Mouse (Mus musculus): Measurements from ENCODE around the gene Cox6b1. TPM values are rescaled to one million over a fixed set of nuclear protein-coding genes. Genes with fewer than 3 reads are reported as not detected.

The Cox6b1 gene
- total and polyA plus RNA-seq, 3 experiments: 432 to 776 (median 581) TPM

GRCm38 (mm10) chr7:30608476-30608875, 17.5 kb downstream of the Cox6b1 start:
- Histone ChIP-seq H3K79me2 (replicated peaks; ENCODE audit: control insufficient read depth, extremely low read depth, insufficient read depth, poor library complexity, severe bottlenecking) (peaks cover 3% of the 10 kb centered on the region), H3K9ac (ENCODE audit: insufficient read depth, low read depth) (no peak overlapping the region), H3K4me1 (ENCODE audit: control insufficient read depth in 1 of 2, insufficient read depth in 2 of 2) (peaks cover 18 to 32% of the 10 kb centered on the region in 2 experiments), H3K27ac (ENCODE audit: insufficient read depth, low read depth) (no peak overlapping the region), H3K4me2 (ENCODE audit: insufficient read depth, low read depth, poor library complexity, severe bottlenecking) (no peak overlapping the region), H3K9me3 (replicated peaks; ENCODE audit: low read length) (no peaks in the 10 kb centered on the region), H3K4me3 (replicated peaks in 1 of 3; ENCODE audit: low read depth in 2 of 3, low read length in 2 of 3, poor library complexity in 1 of 3) (no peak overlapping the region), H3K27me3 (replicated peaks) (no peaks in the 10 kb centered on the region), H3K36me3 (replicated peaks in 1 of 2; ENCODE audit: control insufficient read depth in 1 of 2, insufficient read depth in 1 of 2, low read length in 1 of 2) (peaks cover 0 to 20% of the 10 kb centered on the region in 2 experiments)
- TF ChIP-seq EP300 (IDR thresholded peaks at IDR 0.05; ENCODE audit: low read length): no peak
- TF ChIP-seq MAZ (IDR thresholded peaks at IDR 0.05; ENCODE audit: low read depth, low read length): no peak
- no peak for TF ChIP-seq JUN (IDR thresholded peaks at IDR 0.05; ENCODE audit: insufficient read depth, low read depth, low read length)
- TF ChIP-seq MYC (IDR thresholded peaks at IDR 0.05; ENCODE audit: low read depth, low read length): no peak
- TF ChIP-seq CTCF (conservative IDR thresholded peaks at IDR 0.05 in 1 of 2, IDR thresholded peaks at IDR 0.05 in 1 of 2; ENCODE audit: low read depth in 2 of 2, low read length in 2 of 2): no peak
- no peak for TF ChIP-seq E2F4 (IDR thresholded peaks at IDR 0.05; ENCODE audit: insufficient replicate concordance, low read depth, low read length)
- TF ChIP-seq MAX (IDR thresholded peaks at IDR 0.05; ENCODE audit: low read length): no peak
- TF ChIP-seq GABPA (IDR thresholded peaks at IDR 0.05; ENCODE audit: insufficient replicate concordance, low read depth, low read length): no peak
- TF ChIP-seq CHD2 (IDR thresholded peaks at IDR 0.05; ENCODE audit: low read length): no peak
- TF ChIP-seq ZKSCAN1 (IDR thresholded peaks at IDR 0.05; ENCODE audit: borderline replicate concordance, low read depth, low read length): no peak
- no peak for TF ChIP-seq USF2 (conservative IDR thresholded peaks at IDR 0.05; ENCODE audit: low read depth, low read length)
- TF ChIP-seq MXI1 (IDR thresholded peaks at IDR 0.05; ENCODE audit: low read depth, low read length): no peak
- TF ChIP-seq POLR2A (IDR thresholded peaks at IDR 0.05; ENCODE audit: low read depth, low read length): no peak
- no peak for TF ChIP-seq BHLHE40 (IDR thresholded peaks at IDR 0.05; ENCODE audit: low read depth, low read length)
- TF ChIP-seq USF1 (IDR thresholded peaks at IDR 0.05; ENCODE audit: low read depth, low read length): no peak
- dilution Hi-C loops (cut with MboI; ENCODE audit: extremely low pct_ligation_motif_present, extremely low pct_unique_long_range_greater_than_20kb, low sequenced_read_pairs): no loop called here
- DNase-seq (ENCODE audit: extremely low read depth): no peak
- in situ Hi-C loops (cut with MboI; ENCODE audit: low pct_ligation_motif_present, low pct_unique_long_range_greater_than_20kb, low sequenced_read_pairs): loop anchor here (5.0 kb wide), 1 partner anchor 51 kb away; the partner anchor contains the start of gene Lin37

- peaks cover 0 to 26% of the 10 kb centered on the region in 2 experiments for H3K36me3 ChIP-seq (replicated peaks in 1 of 2; ENCODE audit: control insufficient read depth in 1 of 2, insufficient read depth in 1 of 2, low read length in 1 of 2)
- peak; percentile 85 for DNase-seq (ENCODE audit: extremely low read depth)
- H3K9me3 ChIP-seq (replicated peaks; ENCODE audit: low read length): no peaks in the 10 kb centered on the region
- no peaks in the 10 kb centered on the region for H3K27me3 ChIP-seq (replicated peaks)
- no peak overlapping the region for H3K27ac ChIP-seq (ENCODE audit: insufficient read depth, low read depth)
- peaks cover 3% of the 10 kb centered on the region for H3K79me2 ChIP-seq (replicated peaks; ENCODE audit: control insufficient read depth, extremely low read depth, insufficient read depth, poor library complexity, severe bottlenecking)
- H3K4me3 ChIP-seq (replicated peaks in 1 of 3; ENCODE audit: low read depth in 2 of 3, low read length in 2 of 3, poor library complexity in 1 of 3): no peak overlapping the region
- H3K4me2 ChIP-seq (ENCODE audit: insufficient read depth, low read depth, poor library complexity, severe bottlenecking): no peak overlapping the region
- H3K9ac ChIP-seq (ENCODE audit: insufficient read depth, low read depth): no peak overlapping the region
- in situ Hi-C loops (cut with MboI; ENCODE audit: low pct_ligation_motif_present, low pct_unique_long_range_greater_than_20kb, low sequenced_read_pairs): loop anchor here (5.0 kb wide), 1 partner anchor 51 kb away; the partner anchor contains the start of gene Lin37
- dilution Hi-C loops (cut with MboI; ENCODE audit: extremely low pct_ligation_motif_present, extremely low pct_unique_long_range_greater_than_20kb, low sequenced_read_pairs): no loop called here
- H3K4me1 ChIP-seq (ENCODE audit: control insufficient read depth in 1 of 2, insufficient read depth in 2 of 2): peaks cover 23 to 29% of the 10 kb centered on the region in 2 experiments
- TF ChIP-seq E2F4 (IDR thresholded peaks at IDR 0.05; ENCODE audit: insufficient replicate concordance, low read depth, low read length): no peak
- peak; percentile 80 for TF ChIP-seq CHD2 (IDR thresholded peaks at IDR 0.05; ENCODE audit: low read length)
- peak; percentile 45 for TF ChIP-seq ELF1 (IDR thresholded peaks at IDR 0.05; ENCODE audit: low read depth, low read length)
- TF ChIP-seq ZKSCAN1 (IDR thresholded peaks at IDR 0.05; ENCODE audit: borderline replicate concordance, low read depth, low read length): no peak
- peak; percentile 68 to 95 for TF ChIP-seq CTCF (conservative IDR thresholded peaks at IDR 0.05 in 1 of 2, IDR thresholded peaks at IDR 0.05 in 1 of 2; ENCODE audit: low read depth in 2 of 2, low read length in 2 of 2)
- peak; percentile 75; the same call in 1 of the 2 replicates for TF ChIP-seq MYC (IDR thresholded peaks at IDR 0.05; ENCODE audit: low read depth, low read length)
- TF ChIP-seq JUND (conservative IDR thresholded peaks at IDR 0.05; ENCODE audit: low read depth, low read length): peak; percentile 35; the same call in 1 of the 2 replicates
- TF ChIP-seq MXI1 (IDR thresholded peaks at IDR 0.05; ENCODE audit: low read depth, low read length): 0 out of 2 replicates have a peak, but pooled peaks have one; percentile 30
- no peak for TF ChIP-seq USF2 (conservative IDR thresholded peaks at IDR 0.05; ENCODE audit: low read depth, low read length)
- no peak for TF ChIP-seq CHD1 (IDR thresholded peaks at IDR 0.05; ENCODE audit: low read depth, low read length)
- no peak for TF ChIP-seq TBP (conservative IDR thresholded peaks at IDR 0.05; ENCODE audit: low read depth, low read length)
- peak; percentile 91 for TF ChIP-seq ZC3H11A (IDR thresholded peaks at IDR 0.05; ENCODE audit: low read depth, low read length)
- peak; percentile 75 for TF ChIP-seq SIN3A (IDR thresholded peaks at IDR 0.05; ENCODE audit: low read length)
- TF ChIP-seq UBTF (IDR thresholded peaks at IDR 0.05; ENCODE audit: low read depth, low read length): no peak
- no peak for TF ChIP-seq GABPA (IDR thresholded peaks at IDR 0.05; ENCODE audit: insufficient replicate concordance, low read depth, low read length)
- peak; percentile 99 for TF ChIP-seq MAZ (IDR thresholded peaks at IDR 0.05; ENCODE audit: low read depth, low read length)
- TF ChIP-seq JUN (IDR thresholded peaks at IDR 0.05; ENCODE audit: insufficient read depth, low read depth, low read length): no peak
- TF ChIP-seq TCF12 (IDR thresholded peaks at IDR 0.05; ENCODE audit: low read depth, low read length): 0 out of 2 replicates have a peak, but pooled peaks have one; percentile 31
- TF ChIP-seq HCFC1 (IDR thresholded peaks at IDR 0.05; ENCODE audit: low read depth, low read length): peak; percentile 39
- TF ChIP-seq POLR2A (IDR thresholded peaks at IDR 0.05; ENCODE audit: low read depth, low read length): no peak
- TF ChIP-seq BHLHE40 (IDR thresholded peaks at IDR 0.05; ENCODE audit: low read depth, low read length): 0 out of 2 replicates have a peak, but pooled peaks have one; percentile 33
- no peak for TF ChIP-seq PAX5 (IDR thresholded peaks at IDR 0.05; ENCODE audit: low read length)
- no peak for TF ChIP-seq MAFK (IDR thresholded peaks at IDR 0.05; ENCODE audit: insufficient replicate concordance, low read length)
- TF ChIP-seq NRF1 (IDR thresholded peaks at IDR 0.05; ENCODE audit: low read depth, low read length): 0 out of 2 replicates have a peak, but pooled peaks have one; percentile 23
- TF ChIP-seq EP300 (IDR thresholded peaks at IDR 0.05; ENCODE audit: low read length): 0 out of 2 replicates have a peak, but pooled peaks have one; percentile 9
- TF ChIP-seq POLR2AphosphoS2 (IDR thresholded peaks at IDR 0.05; ENCODE audit: low read depth, low read length): no peak
Observed at GRCm38 (mm10) chr7:30607706-30608309, 18.1 kb downstream of the Cox6b1 start.
